28 mouse cellular contexts compared by ENCODE assay signal in genomic region chr9:42202271-42202670, GRCm38 (mm10).
"Had no signal": no experiment of that assay in that cellular context is flagged by ENCODE, and none has a peak within 500 bp of the region (broad histone marks: within the 10 kb centered on the region; RNA-seq: fewer than 3 reads in every experiment).

No protein-coding gene starts in this region.

- H3K27ac ChIP-seq: embryonic facial prominence, embryonic 10.5 days; embryonic facial prominence, embryonic 12.5 days; embryonic facial prominence, embryonic 13.5 days; embryonic facial prominence, embryonic 15.5 days; forebrain, embryonic 10.5 days; forebrain, embryonic 12.5 days; forebrain, embryonic 13.5 days; forebrain, embryonic 15.5 days; gastrocnemius, adult 2 months; heart, adult 2 months had no signal

- H3K4me2 ChIP-seq: embryonic facial prominence, embryonic 12.5 days; embryonic facial prominence, embryonic 13.5 days; embryonic facial prominence, embryonic 15.5 days; forebrain, embryonic 12.5 days; forebrain, embryonic 13.5 days; forebrain, embryonic 15.5 days had no signal

- H3K27me3 ChIP-seq: embryonic facial prominence, embryonic 12.5 days; embryonic facial prominence, embryonic 13.5 days; embryonic facial prominence, embryonic 15.5 days; forebrain, embryonic 12.5 days; forebrain, embryonic 13.5 days; forebrain, embryonic 15.5 days had no signal

- DNase-seq: cerebellum, adult 2 months; cerebellum, adult 8-10 months; cerebellum, adult 9-10 months; cerebellum, adult 9-11 months; cerebellum, postnatal 10 days; cerebellum, postnatal 14 days; cerebellum, postnatal 25 days; cerebellum, postnatal 36 days; embryo, embryonic 11 days; forebrain, postnatal 0 days; gastrocnemius, adult 2 months; gastrocnemius, postnatal 10 days; gastrocnemius, postnatal 14 days; gastrocnemius, postnatal 25 days; gastrocnemius, postnatal 36 days; heart, adult 18-20 months; heart, adult 2 months had no signal

- ATAC-seq: forebrain, embryonic 13.5 days; forebrain, embryonic 14.5 days; forebrain, embryonic 15.5 days; forebrain, embryonic 16.5 days; forebrain, postnatal 0 days had no signal

- H3K9ac ChIP-seq: embryonic facial prominence, embryonic 12.5 days; embryonic facial prominence, embryonic 13.5 days; embryonic facial prominence, embryonic 15.5 days; forebrain, embryonic 12.5 days; forebrain, embryonic 13.5 days; forebrain, embryonic 15.5 days; forebrain, postnatal 0 days had no signal

- H3K4me1 ChIP-seq: embryonic facial prominence, embryonic 10.5 days; embryonic facial prominence, embryonic 12.5 days; embryonic facial prominence, embryonic 13.5 days; embryonic facial prominence, embryonic 15.5 days; forebrain, embryonic 10.5 days; forebrain, embryonic 12.5 days had no signal

- H3K9me3 ChIP-seq: embryonic facial prominence, embryonic 10.5 days; embryonic facial prominence, embryonic 12.5 days; embryonic facial prominence, embryonic 13.5 days; embryonic facial prominence, embryonic 15.5 days; forebrain, embryonic 12.5 days; forebrain, embryonic 13.5 days; forebrain, embryonic 15.5 days had no signal

- H3K36me3 ChIP-seq: embryonic facial prominence, embryonic 10.5 days; embryonic facial prominence, embryonic 12.5 days; embryonic facial prominence, embryonic 13.5 days; embryonic facial prominence, embryonic 15.5 days; forebrain, embryonic 10.5 days; forebrain, embryonic 12.5 days; forebrain, embryonic 15.5 days had no signal

- H3K4me3 ChIP-seq: embryonic facial prominence, embryonic 10.5 days; embryonic facial prominence, embryonic 12.5 days; embryonic facial prominence, embryonic 13.5 days; embryonic facial prominence, embryonic 15.5 days; erythroblast, embryonic 14.5 days; forebrain, embryonic 10.5 days; forebrain, embryonic 12.5 days; forebrain, embryonic 13.5 days; forebrain, embryonic 15.5 days; gastrocnemius, adult 2 months; heart, adult 2 months had no signal
